ENCODE assay signal across 46 mouse cellular contexts in genomic region chr12:102860806-102861205, GRCm38 (mm10). TPM values are rescaled to one million over a fixed set of nuclear protein-coding genes. Genes with fewer than 3 reads are reported as not detected.
"Had no signal": no experiment of that assay in that cellular context is flagged by ENCODE, and none has a peak within 500 bp of the region (broad histone marks: within the 10 kb centered on the region; RNA-seq: fewer than 3 reads in every experiment).

No protein-coding gene starts in this region.

- DNase-seq: left cerebral cortex, postnatal 4 days; liver, embryonic 13.5 days; lung, adult 18-20 months; lung, embryonic 14.5 days; lung, postnatal 10 days; lung, postnatal 14 days; lung, postnatal 36 days; lung, postnatal 4 days had no signal

- ATAC-seq: lung, postnatal 0 days; midbrain, embryonic 13.5 days; midbrain, embryonic 15.5 days; midbrain, embryonic 16.5 days had no signal

- H3K4me1 ChIP-seq: limb, embryonic 15.5 days; liver, embryonic 13.5 days; liver, embryonic 15.5 days; lung, embryonic 15.5 days; midbrain, embryonic 10.5 days; midbrain, embryonic 12.5 days; neural tube, embryonic 12.5 days had no signal

- H3K9me3 ChIP-seq: limb, embryonic 10.5 days; limb, embryonic 12.5 days; limb, embryonic 13.5 days; limb, embryonic 15.5 days; liver, embryonic 13.5 days; liver, embryonic 15.5 days; lung, embryonic 15.5 days; megakaryocyte, embryonic 14.5 days; midbrain, embryonic 12.5 days; midbrain, embryonic 13.5 days; midbrain, embryonic 15.5 days; neural tube, embryonic 12.5 days; neural tube, embryonic 13.5 days had no signal

- H3K4me3 ChIP-seq: left cerebral cortex, adult 2 months; limb, embryonic 10.5 days; limb, embryonic 12.5 days; limb, embryonic 13.5 days; limb, embryonic 15.5 days; liver, embryonic 13.5 days; liver, embryonic 15.5 days; lung, embryonic 15.5 days; megakaryocyte, embryonic 14.5 days; midbrain, embryonic 10.5 days; midbrain, embryonic 12.5 days; midbrain, embryonic 13.5 days; midbrain, embryonic 15.5 days; myocyte; neural tube, embryonic 12.5 days; neural tube, embryonic 13.5 days had no signal

- H3K9ac ChIP-seq: limb, embryonic 12.5 days; limb, embryonic 13.5 days; limb, embryonic 15.5 days; liver, embryonic 13.5 days; liver, embryonic 14.5 days; liver, embryonic 15.5 days; lung, embryonic 14.5 days; lung, embryonic 15.5 days; midbrain, embryonic 12.5 days; midbrain, embryonic 13.5 days; midbrain, embryonic 15.5 days; neural tube, embryonic 12.5 days; neural tube, embryonic 13.5 days had no signal

- H3K36me3 ChIP-seq: limb, embryonic 10.5 days; limb, embryonic 12.5 days; limb, embryonic 13.5 days; liver, embryonic 13.5 days; lung, embryonic 15.5 days; midbrain, embryonic 10.5 days; midbrain, embryonic 13.5 days; midbrain, embryonic 15.5 days; neural tube, embryonic 12.5 days; neural tube, embryonic 13.5 days had no signal

- H3K4me2 ChIP-seq: limb, embryonic 12.5 days; limb, embryonic 13.5 days; limb, embryonic 15.5 days; liver, embryonic 11.5 days; liver, embryonic 13.5 days; liver, embryonic 15.5 days; lung, embryonic 14.5 days; lung, embryonic 15.5 days; midbrain, embryonic 11.5 days; midbrain, embryonic 12.5 days; midbrain, embryonic 13.5 days; midbrain, embryonic 15.5 days; neural tube, embryonic 12.5 days; neural tube, embryonic 13.5 days had no signal

- H3K27ac ChIP-seq: left cerebral cortex, adult 2 months; limb, embryonic 10.5 days; limb, embryonic 12.5 days; limb, embryonic 13.5 days; limb, embryonic 15.5 days; liver, embryonic 13.5 days; liver, embryonic 14.5 days; liver, embryonic 15.5 days; lung, embryonic 15.5 days; macrophage; midbrain, embryonic 10.5 days; midbrain, embryonic 12.5 days; midbrain, embryonic 13.5 days; midbrain, embryonic 15.5 days; neural tube, embryonic 12.5 days; neural tube, embryonic 13.5 days had no signal

- H3K27me3 ChIP-seq: limb, embryonic 12.5 days; limb, embryonic 13.5 days; limb, embryonic 15.5 days; liver, embryonic 13.5 days; liver, embryonic 15.5 days; lung, embryonic 15.5 days; megakaryocyte, embryonic 14.5 days; midbrain, embryonic 12.5 days; midbrain, embryonic 13.5 days; midbrain, embryonic 15.5 days; neural tube, embryonic 12.5 days; neural tube, embryonic 13.5 days had no signal

RNA-seq across cellular contexts. Expression of gene Cox8c, which starts 38.3 kb away (rescaled TPM):
- total RNA-seq: left cerebral cortex, adult 18-20 months; left cerebral cortex, adult 2 months; left cerebral cortex, adult 8-10 months; left cerebral cortex, postnatal 10 days; left cerebral cortex, postnatal 14 days; left cerebral cortex, postnatal 25 days; left cerebral cortex, postnatal 36 days; left cerebral cortex, postnatal 4 days; megakaryocyte progenitor cell, adult 5-6 weeks; megakaryocyte, adult 5-6 weeks; megakaryocyte-erythroid progenitor cell, adult 5-6 weeks; midbrain, postnatal 0 days; monocyte, adult 5-6 weeks had no signal
- polyA plus RNA-seq: limb, embryonic 10.5 days; limb, embryonic 11.5 days; limb, embryonic 12.5 days; limb, embryonic 13.5 days; limb, embryonic 14.5 days; limb, embryonic 15.5 days; liver, embryonic 11.5 days; liver, embryonic 13.5 days; liver, embryonic 14.5 days; liver, embryonic 15.5 days; liver, embryonic 16.5 days; lung, embryonic 14.5 days; lung, embryonic 15.5 days; lung, embryonic 16.5 days; lung, postnatal 0 days; macrophage; midbrain, embryonic 10.5 days; midbrain, embryonic 11.5 days; midbrain, embryonic 12.5 days; midbrain, embryonic 13.5 days; midbrain, embryonic 14.5 days; midbrain, embryonic 15.5 days; midbrain, embryonic 16.5 days; midbrain, postnatal 0 days; myocyte; neural tube, embryonic 11.5 days; neural tube, embryonic 12.5 days; neural tube, embryonic 13.5 days had no signal
